Mouse (Mus musculus) T-cell, adult 66 days (primary cell): Measurements from ENCODE around the gene Polrmt. TPM values are rescaled to one million over a fixed set of nuclear protein-coding genes. Genes with fewer than 3 reads are reported as not detected.

Source experiments
- total RNA-seq, 2 experiments: library from RNA; stranded (reverse); gene quantifications; 3 replicates in 1 of 2; 4 replicates in 1 of 2; pipeline ENCODE4 v1.2.4; 2023

Gene Polrmt
- total RNA-seq, result 10 to 100 TPM; 59.1 to 62.3 TPM

DNA sequence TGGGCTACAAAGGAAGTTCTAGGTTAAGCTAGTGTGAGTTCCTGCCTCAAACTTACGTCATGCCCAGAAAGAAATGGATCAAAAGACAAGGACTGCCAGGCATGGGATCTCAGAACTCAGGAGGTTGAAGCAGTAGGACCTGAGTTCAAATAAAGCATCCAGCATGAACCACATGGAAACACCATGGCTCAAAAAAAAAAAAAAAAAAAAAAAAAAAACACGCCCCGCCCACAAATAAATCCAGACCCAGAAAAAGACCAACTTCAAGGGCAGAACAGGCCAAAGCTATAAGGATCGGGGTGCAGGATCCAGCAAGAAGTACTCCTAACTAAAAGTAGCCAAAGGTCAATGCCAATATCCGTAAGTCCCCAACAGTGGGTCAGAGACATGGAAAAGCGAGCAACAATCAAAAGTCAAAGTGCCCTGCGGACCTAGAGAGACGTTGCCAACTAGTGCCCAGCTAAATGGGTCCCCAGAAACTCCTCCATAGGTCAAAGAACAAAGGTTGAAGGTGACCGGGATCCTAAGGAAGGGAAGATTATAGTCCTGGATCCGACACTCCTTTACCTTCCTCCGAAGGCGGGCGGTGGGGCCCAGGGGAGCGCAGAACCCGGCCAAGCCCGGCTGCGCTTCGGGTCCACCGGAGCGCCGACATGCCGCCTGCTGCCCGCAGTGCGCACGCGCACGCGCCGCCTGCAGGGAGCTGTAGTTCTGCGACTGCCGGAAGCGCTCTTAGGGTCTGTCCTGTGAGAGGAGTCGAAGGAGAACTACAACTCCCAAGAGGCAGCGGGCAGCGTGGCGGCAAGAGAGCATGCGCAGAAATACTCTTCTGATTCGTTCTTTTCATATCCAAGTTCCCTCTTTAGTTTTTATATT, at the start of gene Polrmt:
Gene Polrmt, minus strand, starts transcription at position 684 of the 876 bp plus-strand sequence.

DNA sequence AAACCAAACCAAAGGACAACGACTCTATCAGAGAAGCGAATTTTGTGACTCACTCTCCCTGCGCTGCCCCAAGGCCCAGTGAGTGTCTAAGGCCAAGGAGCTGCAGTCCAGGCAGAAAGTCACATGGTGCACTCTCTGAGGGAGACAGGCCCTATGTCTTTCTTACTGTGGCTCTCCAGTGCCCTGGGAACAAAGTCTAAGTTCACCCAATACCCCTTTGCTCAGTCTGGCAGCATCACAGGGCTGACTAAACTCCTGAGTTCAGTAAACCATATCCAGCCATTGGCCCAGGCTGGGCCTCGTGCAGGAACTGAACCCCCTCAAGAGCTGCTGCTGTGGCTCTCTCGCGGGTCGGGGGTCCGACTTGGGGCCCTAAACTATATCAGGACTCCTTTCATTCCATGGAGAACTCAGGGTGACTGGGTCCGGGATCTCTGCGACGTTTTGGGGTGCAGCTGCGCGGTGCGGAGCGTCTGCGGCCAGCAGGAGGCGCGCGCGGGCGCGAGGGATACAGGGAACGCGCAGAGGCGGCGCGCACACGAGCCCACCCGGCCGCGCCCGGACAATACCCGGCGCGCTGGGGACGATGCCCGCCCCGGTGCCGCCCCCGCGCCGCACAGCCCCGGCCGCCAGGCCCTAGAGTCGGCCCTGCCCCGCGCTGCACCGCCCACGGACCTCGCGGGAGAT, 46.8 kb upstream of the Polrmt start, which contains the start of gene Palm:
Gene Palm, plus strand, starts transcription at position 522 of the 687 bp plus-strand sequence.

GRCm38 (mm10) chr10:79790861-79791260, 44.5 kb upstream of the Polrmt start, which contains the start of gene Prss57:
TSS of gene Prss57 (minus strand) at chr10:79790961.

GRCm38 (mm10) chr10:79777103-79777531, 30.7 kb upstream of the Polrmt start, which contains the start of gene Fstl3:
TSS of gene Fstl3 (plus strand) at chr10:79777272.

GRCm38 (mm10) chr10:79766508-79767325, 20.3 kb upstream of the Polrmt start, which contains the start of gene Rnf126:
TSS of gene Rnf126 (minus strand) at chr10:79766952.

GRCm38 (mm10) chr10:79754856-79755516, 8.6 kb upstream of the Polrmt start, which contains the start of gene Fgf22:
TSS of gene Fgf22 (plus strand) at chr10:79755076.

DNA sequence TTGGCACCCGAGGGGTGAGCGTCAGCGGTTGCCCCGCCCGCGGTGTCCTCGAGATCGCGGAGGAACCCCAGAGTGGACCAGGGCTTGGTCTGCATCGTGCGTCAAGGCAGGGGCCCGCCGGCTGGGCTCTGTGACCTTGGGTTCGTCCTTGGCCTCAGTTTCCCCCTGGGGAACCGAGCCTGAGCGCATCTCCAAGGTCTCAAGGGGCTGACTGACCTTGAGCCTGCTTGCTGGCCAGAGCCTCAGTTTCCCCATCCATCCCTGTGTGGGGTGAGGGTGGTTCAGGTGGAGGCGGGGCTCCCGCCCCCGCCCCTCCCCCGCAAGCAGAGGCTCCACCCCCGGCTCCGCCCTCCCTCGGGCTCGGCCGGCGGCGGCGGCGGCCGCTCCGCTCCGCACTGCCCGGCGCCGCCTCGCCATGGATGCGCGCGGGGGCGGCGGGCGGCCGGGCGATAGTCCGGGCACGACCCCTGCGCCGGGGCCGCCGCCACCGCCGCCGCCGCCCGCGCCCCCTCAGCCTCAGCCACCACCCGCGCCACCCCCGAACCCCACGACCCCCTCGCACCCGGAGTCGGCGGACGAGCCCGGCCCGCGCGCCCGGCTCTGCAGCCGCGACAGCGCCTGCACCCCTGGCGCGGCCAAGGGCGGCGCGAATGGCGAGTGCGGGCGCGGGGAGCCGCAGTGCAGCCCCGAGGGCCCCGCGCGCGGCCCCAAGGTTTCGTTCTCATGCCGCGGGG, 30.0 kb downstream of the Polrmt start, which contains the start of gene Hcn2:
Gene Hcn2, plus strand, starts transcription at position 381 of the 734 bp plus-strand sequence.

DNA sequence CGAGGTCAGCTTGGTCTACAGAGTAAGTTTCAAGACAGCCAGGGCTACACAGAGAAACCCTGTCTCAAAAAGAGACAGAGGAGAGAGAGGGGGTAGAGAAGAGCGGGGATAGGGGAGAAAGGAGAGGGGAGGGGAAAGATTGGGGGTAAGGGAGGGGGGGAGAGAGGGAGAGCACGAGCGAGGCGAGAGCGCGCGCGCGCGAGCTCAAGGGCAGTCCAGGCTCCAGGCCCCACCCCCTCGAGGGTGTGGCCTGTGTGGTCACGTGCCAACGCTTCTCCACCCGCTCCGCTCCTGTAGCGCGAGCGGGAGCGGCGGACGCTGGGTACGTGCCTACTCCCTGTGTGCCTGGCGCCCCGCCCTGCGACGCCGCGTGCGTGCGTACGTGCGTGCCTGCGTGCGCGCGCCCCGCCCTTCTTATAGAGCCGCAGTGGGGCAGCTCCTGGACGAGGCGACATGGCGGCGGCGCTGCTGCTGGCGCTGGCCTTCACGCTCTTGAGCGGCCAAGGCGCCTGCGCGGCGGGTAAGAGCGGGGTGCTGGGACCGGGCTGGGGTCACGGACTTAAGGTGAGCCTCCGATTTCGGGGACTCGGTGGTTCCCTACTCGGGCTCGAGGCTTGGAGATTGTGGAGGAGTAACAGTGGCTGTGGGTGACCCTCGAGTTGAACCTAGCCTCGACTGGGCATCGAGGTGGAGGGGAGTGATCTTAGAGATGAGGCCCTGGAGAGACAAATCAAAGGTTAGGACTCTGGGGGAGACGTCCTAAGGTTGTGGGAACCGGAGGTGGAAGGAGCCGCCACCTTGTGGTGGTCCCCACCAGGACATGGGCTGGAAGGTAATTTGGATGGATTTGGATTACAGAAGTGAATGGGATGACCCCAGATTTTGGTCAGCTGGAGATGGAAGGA, 42.1 kb downstream of the Polrmt start, which contains the start of gene Bsg:
Gene Bsg, plus strand, starts transcription at position 427 of the 905 bp plus-strand sequence.

DNA sequence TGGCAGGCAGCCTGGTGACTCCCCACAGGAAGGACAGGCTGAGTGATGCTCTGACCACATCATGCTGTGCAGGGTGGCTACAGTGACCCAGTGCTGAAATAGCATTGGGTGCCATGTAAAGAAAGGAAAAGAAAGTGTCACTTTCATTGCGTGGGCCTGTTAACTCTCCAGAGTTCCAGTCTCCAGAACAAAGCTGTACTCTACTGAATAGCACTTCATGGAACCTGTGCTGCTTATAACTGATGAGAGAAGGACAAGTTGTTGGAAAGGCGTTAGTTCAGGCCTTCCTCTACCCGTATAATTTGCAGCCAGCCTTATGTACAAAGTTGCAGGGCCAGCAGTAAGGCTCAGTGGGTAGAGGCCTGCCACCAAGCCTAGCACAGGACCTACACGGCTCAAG, 57.7 kb downstream of the Polrmt start, which contains the start of gene Gzmm:
Gene Gzmm, plus strand, starts transcription at position 301 of the 400 bp plus-strand sequence.

Other genes with a start within 250 kb of the Polrmt start
- gene Plpp2, start 212.8 kb downstream of the Polrmt start, total RNA-seq, result 1 to 10 TPM; 1.0 to 1.4 TPM
- 10 to 100 TPM; 45.2 to 56.8 TPM for gene Mier2, start 191.4 kb downstream of the Polrmt start, total RNA-seq
- not detected for gene Theg, start 159.2 kb downstream of the Polrmt start, total RNA-seq
- gene C2cd4c, start 132.6 kb downstream of the Polrmt start, total RNA-seq, result not detected
- gene Shc2, start 108.7 kb downstream of the Polrmt start, total RNA-seq, result not detected
- gene Odf3l2, start 100.8 kb downstream of the Polrmt start, total RNA-seq, result not detected
- not detected for gene Madcam1, start 82.0 kb downstream of the Polrmt start, total RNA-seq
- 10 to 100 TPM; 23.9 to 26.9 TPM for gene Tpgs1, start 77.2 kb downstream of the Polrmt start, total RNA-seq
- 10 to 100 TPM; 78.2 to 86.5 TPM for gene Cdc34, start 64.4 kb downstream of the Polrmt start, total RNA-seq
- 10 to 100 TPM; 16.9 to 17.0 TPM for gene Gzmm, start 57.6 kb downstream of the Polrmt start, total RNA-seq
- 100 to 1,000 TPM; 103 to 115 TPM for gene Bsg, start 42.1 kb downstream of the Polrmt start, total RNA-seq
- under 1 TPM; 0.18 to 0.23 TPM for gene Hcn2, start 29.9 kb downstream of the Polrmt start, total RNA-seq
- not detected for gene Fgf22, start 8.5 kb upstream of the Polrmt start, total RNA-seq
- gene Rnf126, start 20.4 kb upstream of the Polrmt start, total RNA-seq, result 10 to 100 TPM; 63.3 to 64.6 TPM
- gene Fstl3, start 30.7 kb upstream of the Polrmt start, total RNA-seq, result 1 to 10 TPM in 1 of 2 experiments, under 1 TPM in 1; 0.56 to 1.4 TPM
- gene Prss57, start 44.4 kb upstream of the Polrmt start, total RNA-seq, result not detected
- gene Palm, start 47.0 kb upstream of the Polrmt start, total RNA-seq, result 1 to 10 TPM; 3.0 to 4.1 TPM
- not detected for gene Misp, start 74.4 kb upstream of the Polrmt start, total RNA-seq
- gene Ptbp1, start 107.8 kb upstream of the Polrmt start, total RNA-seq, result 100 to 1,000 TPM; 649 to 687 TPM
- not detected for gene Prtn3, start 127.9 kb upstream of the Polrmt start, total RNA-seq
- not detected for gene Plppr3, start 128.1 kb upstream of the Polrmt start, total RNA-seq
- gene Elane, start 139.7 kb upstream of the Polrmt start, total RNA-seq, result under 1 TPM in 1 of 2 experiments, not detected in 1; 0.58 TPM
- gene Cfd, start 144.3 kb upstream of the Polrmt start, total RNA-seq, result not detected
- 10 to 100 TPM; 62.1 to 71.7 TPM for gene Med16, start 162.3 kb upstream of the Polrmt start, total RNA-seq
- gene Gm26602, start 164.3 kb upstream of the Polrmt start, total RNA-seq, result not detected
- gene Kiss1r, start 170.4 kb upstream of the Polrmt start, total RNA-seq, result 1 to 10 TPM in 1 of 2 experiments, under 1 TPM in 1; 0.98 to 1.2 TPM
- gene R3hdm4, start 174.6 kb upstream of the Polrmt start, total RNA-seq, result 100 to 1,000 TPM in 1 of 2 experiments, 10 to 100 TPM in 1; 99.7 to 103 TPM
- 10 to 100 TPM in 1 of 2 experiments, 1 to 10 TPM in 1; 9.3 to 12.5 TPM for gene Arid3a, start 180.5 kb upstream of the Polrmt start, total RNA-seq
- gene Wdr18, start 213.6 kb upstream of the Polrmt start, total RNA-seq, result 10 to 100 TPM; 54.5 to 63.1 TPM
- under 1 TPM in 1 of 2 experiments, not detected in 1; 0.89 TPM for gene Grin3b, start 224.1 kb upstream of the Polrmt start, total RNA-seq
- 100 to 1,000 TPM; 152 to 155 TPM for gene Tmem259, start 237.7 kb upstream of the Polrmt start, total RNA-seq
- gene Cnn2, start 242.0 kb upstream of the Polrmt start, total RNA-seq, result 100 to 1,000 TPM; 509 to 532 TPM
- 10 to 100 TPM; 75.4 to 82.6 TPM for gene Abca7, start 249.9 kb upstream of the Polrmt start, total RNA-seq